Mouse (Mus musculus) right cerebral cortex, adult 18-20 months (tissue): Measurements from ENCODE around the gene Fsd1.

Experiments
- DNase-seq: peaks from one replicate; pipeline ENCODE4 v3.0.0; 2022; ENCODE audit warnings: mixed read lengths

The Fsd1 gene

GRCm38 (mm10) chr17:56032127-56032733 lies 45.9 kb downstream of the Fsd1 start:
- no peak for DNase-seq

- no peak for DNase-seq
These were observed 46.5 kb downstream of the Fsd1 start for GRCm38 (mm10) chr17:56032831-56033230.

GRCm38 (mm10) chr17:56034040-56034725 lies 47.9 kb downstream of the Fsd1 start:
- DNase-seq = no peak

- no peak for DNase-seq
These were observed 48.4 kb downstream of the Fsd1 start for GRCm38 (mm10) chr17:56034726-56035100.

GRCm38 (mm10) chr17:56035216-56035615 lies 48.9 kb downstream of the Fsd1 start:
- no peak for DNase-seq

- DNase-seq = peak; percentile 99
These were observed 50.0 kb downstream of the Fsd1 start, which contains the start of gene Sh3gl1 for GRCm38 (mm10) chr17:56036176-56036900. Gene Sh3gl1 (minus strand): TSS chr17:56036635.

- no peak for DNase-seq
These were observed 50.6 kb downstream of the Fsd1 start for GRCm38 (mm10) chr17:56036901-56037287.

GRCm38 (mm10) chr17:56038583-56039261 lies 52.4 kb downstream of the Fsd1 start:
- no peak for DNase-seq

- DNase-seq = no peak
These were observed 53.0 kb downstream of the Fsd1 start for GRCm38 (mm10) chr17:56039345-56039744.

- DNase-seq = peak; percentile 99
These were observed 53.9 kb downstream of the Fsd1 start, which contains the start of gene Chaf1a for GRCm38 (mm10) chr17:56040030-56040856. Gene Chaf1a (plus strand): TSS chr17:56040439.

GRCm38 (mm10) chr17:56040857-56041163 lies 54.5 kb downstream of the Fsd1 start:
- no peak for DNase-seq
